Mouse (Mus musculus): ENCODE results near the gene Efna1. TPM values are rescaled to one million over a fixed set of nuclear protein-coding genes. Genes with fewer than 3 reads are reported as not detected.
A peak's percentile ranks its signal among the peaks of the same experiment; 100 is the strongest.

Efna1 gene
- polyA plus RNA-seq, 1 experiment from 2014 or later, result 33.3 TPM

DNA sequence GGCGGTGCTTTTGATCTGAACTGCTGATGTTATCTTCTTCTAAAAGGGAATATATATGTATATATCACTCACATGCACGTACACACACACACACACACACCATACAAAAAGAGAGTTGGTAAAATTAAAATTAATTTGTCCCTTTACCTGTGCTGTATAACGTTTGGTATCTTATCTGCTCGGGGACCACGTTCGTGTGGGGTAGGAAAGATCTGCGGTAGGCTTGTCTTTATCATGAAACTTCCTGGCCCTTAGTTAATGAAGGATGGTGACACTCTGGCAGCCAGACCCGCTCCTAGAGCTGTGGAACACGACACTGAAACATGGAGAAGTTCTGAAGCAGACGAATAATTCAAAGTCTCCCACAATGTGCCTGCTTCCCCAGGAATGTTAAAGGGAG is 10.9 kb upstream of the Efna1 start:
- Histone ChIP-seq H3K9me3 (no peaks in the 10 kb centered on the region), H3K36me3 (no peaks in the 10 kb centered on the region), H3K4me2 (no peak overlapping the region), H3K4me1 (peaks cover 13% of the 10 kb centered on the region), H3K27ac (replicated peaks) (no peak overlapping the region), H3K4me3 (no peak overlapping the region), H3K9ac (no peak overlapping the region), H3K27me3 (replicated peaks) (no peaks in the 10 kb centered on the region; the same call in 1 of the 2 replicates)
- no peak for ATAC-seq (ENCODE audit: extremely low read depth, insufficient number of reproducible peaks, low FRiP score, low TSS enrichment)
- 40% methylated on average over 10 of the region's 10 CpGs for WGBS

DNA sequence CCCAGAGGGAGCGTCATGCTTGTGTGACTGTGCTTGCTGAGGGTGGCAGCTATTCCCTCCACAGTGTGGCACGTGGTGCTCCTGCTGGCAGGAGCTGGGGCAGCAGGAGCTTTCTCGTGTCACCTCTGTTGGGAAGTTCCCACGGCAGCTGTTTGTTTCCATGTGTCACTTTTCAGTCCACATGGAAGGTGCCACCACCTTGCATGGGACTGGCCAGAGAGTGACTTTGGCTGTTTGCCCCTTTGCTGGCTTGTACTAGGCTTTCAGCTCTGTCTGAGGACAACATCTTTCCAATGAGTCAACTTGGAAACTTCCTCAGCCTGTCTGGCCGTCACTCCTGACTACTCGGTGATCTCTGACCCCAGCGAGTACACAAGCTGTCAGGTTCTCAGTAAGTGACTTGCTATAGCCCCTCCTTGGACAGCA is 7.6 kb upstream of the Efna1 start:
- 22% methylated on average over 7 of the region's 7 CpGs for WGBS
- no peak for ATAC-seq (ENCODE audit: extremely low read depth, insufficient number of reproducible peaks, low FRiP score, low TSS enrichment)

DNA sequence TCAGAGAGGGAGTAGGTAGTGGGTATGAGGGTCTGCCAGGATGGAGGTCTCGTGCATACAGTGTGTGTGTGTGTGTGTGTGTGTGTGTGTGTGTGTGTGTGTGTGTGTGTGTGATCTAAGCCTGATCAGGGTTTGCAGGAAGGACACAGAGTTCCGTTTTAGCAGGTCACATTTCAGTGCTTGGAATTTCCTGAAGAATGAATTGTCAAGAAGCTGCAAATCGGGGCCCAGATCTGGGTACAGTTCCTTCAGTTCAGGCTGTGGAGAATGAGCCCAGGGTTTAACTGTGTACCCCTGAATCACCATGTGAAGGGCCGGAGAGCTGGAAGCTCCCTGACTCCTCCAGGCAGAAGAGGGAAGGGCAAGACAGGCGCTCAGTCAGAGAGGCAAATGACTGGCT is 6.3 kb upstream of the Efna1 start:
- Histone ChIP-seq H3K4me2 (no peak overlapping the region), H3K4me1 (peaks cover 13% of the 10 kb centered on the region), H3K36me3 (no peaks in the 10 kb centered on the region), H3K27me3 (replicated peaks) (peaks cover 11% of the 10 kb centered on the region; the same call in 1 of the 2 replicates), H3K9ac (no peak overlapping the region), H3K4me3 (no peak overlapping the region), H3K9me3 (no peaks in the 10 kb centered on the region), H3K27ac (replicated peaks) (peak overlapping the region; percentile 39; the same call in 1 of the 2 replicates)
- 55% methylated on average over 5 of the region's 5 CpGs for WGBS
- ATAC-seq (ENCODE audit: extremely low read depth, insufficient number of reproducible peaks, low FRiP score, low TSS enrichment), result no peak

More for the DNA sequence above, 7.6 kb upstream of the Efna1 start:
- Histone ChIP-seq H3K27ac (replicated peaks) (no peak overlapping the region), H3K36me3 (no peaks in the 10 kb centered on the region), H3K27me3 (replicated peaks) (peaks cover 11% of the 10 kb centered on the region; the same call in 1 of the 2 replicates), H3K9me3 (no peaks in the 10 kb centered on the region), H3K4me3 (no peak overlapping the region), H3K4me2 (no peak overlapping the region), H3K4me1 (peaks cover 13% of the 10 kb centered on the region), H3K9ac (no peak overlapping the region)

DNA sequence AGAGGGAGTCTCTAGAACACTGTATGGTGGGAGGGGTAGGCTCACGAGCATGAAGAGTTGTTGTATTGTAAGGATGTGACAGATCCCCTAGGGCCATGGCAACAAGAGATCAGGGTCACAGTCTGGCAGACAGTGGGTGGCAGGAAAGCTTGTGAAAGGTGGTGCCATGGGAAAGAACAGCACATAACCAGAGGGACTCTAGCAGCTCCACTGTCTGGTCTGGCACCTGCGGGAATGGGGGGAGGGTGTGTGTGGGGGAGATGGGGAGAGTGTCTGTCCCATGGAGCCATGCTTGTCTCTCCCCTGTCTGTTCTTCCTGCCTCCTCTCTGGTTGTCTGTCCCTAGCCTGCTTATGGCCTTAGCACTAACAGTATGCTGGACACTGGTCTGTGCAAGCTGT is 4.6 kb upstream of the Efna1 start:
- H3K4me2 ChIP-seq, result no peak overlapping the region
- H3K9ac ChIP-seq, result no peak overlapping the region
- H3K4me1 ChIP-seq, result peaks cover 25% of the 10 kb centered on the region
- no peaks in the 10 kb centered on the region for H3K36me3 ChIP-seq
- no peaks in the 10 kb centered on the region for H3K9me3 ChIP-seq
- H3K27me3 ChIP-seq (replicated peaks), result peaks cover 17% of the 10 kb centered on the region; the same call in 1 of the 2 replicates
- H3K4me3 ChIP-seq, result no peak overlapping the region
- 34% methylated on average over 2 of the region's 2 CpGs for WGBS
- ATAC-seq (ENCODE audit: extremely low read depth, insufficient number of reproducible peaks, low FRiP score, low TSS enrichment), result no peak
- H3K27ac ChIP-seq (replicated peaks), result no peak overlapping the region

DNA sequence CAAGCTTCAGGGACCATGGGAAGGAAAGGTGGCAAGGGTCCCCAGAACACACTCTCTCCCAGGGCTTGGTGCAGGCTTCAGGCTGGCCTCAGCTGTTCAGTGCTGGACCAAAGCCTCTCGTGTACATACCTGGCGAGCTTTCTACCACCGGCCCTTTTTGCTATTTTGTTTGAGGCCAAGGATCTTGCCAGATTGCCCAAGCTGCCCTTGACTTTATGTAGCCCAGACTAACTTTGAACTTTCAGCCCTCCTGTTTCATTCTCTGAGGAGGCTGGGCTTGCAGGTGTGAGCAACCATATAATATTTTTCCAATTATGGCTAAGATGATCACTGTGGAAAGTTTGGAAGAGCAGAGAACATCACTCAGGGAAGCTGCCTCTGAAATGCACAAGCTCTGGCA is 3.3 kb upstream of the Efna1 start:
- Histone ChIP-seq H3K36me3 (no peaks in the 10 kb centered on the region), H3K4me1 (peaks cover 34% of the 10 kb centered on the region), H3K27ac (replicated peaks) (no peak overlapping the region), H3K9me3 (no peaks in the 10 kb centered on the region), H3K27me3 (replicated peaks) (peaks cover 17% of the 10 kb centered on the region; the same call in 1 of the 2 replicates), H3K4me3 (no peak overlapping the region), H3K9ac (no peak overlapping the region), H3K4me2 (no peak overlapping the region)
- ATAC-seq (ENCODE audit: extremely low read depth, insufficient number of reproducible peaks, low FRiP score, low TSS enrichment), result no peak
- 71% methylated on average over 3 of the region's 3 CpGs for WGBS

DNA sequence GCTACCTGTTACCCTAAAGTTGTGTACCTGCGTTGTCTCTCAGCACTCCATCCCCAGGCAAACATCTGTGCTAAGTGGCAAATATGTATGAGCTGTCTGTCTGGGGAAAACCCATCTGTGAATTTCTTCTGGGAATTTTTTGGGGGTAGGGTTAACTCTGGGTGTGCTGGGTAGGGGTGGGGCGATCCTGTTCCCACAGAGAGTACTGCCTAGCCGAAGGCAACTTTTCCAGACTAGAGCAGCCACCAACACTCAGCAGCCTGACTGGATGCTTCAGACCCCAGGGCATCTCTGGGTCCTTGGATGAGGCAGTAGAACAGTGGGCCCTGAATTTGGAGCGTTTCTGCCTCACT is 1.3 kb upstream of the Efna1 start:
- no peak overlapping the region for H3K27ac ChIP-seq (replicated peaks)
- peaks cover 37% of the 10 kb centered on the region for H3K4me1 ChIP-seq
- no peak overlapping the region for H3K9ac ChIP-seq
- H3K27me3 ChIP-seq (replicated peaks), result peaks cover 17% of the 10 kb centered on the region; the same call in 1 of the 2 replicates
- no peaks in the 10 kb centered on the region for H3K36me3 ChIP-seq
- H3K9me3 ChIP-seq, result no peaks in the 10 kb centered on the region
- no peak overlapping the region for H3K4me2 ChIP-seq
- H3K4me3 ChIP-seq, result no peak overlapping the region
- ATAC-seq (ENCODE audit: extremely low read depth, insufficient number of reproducible peaks, low FRiP score, low TSS enrichment), result no peak
- WGBS, result 16% methylated on average over 4 of the region's 4 CpGs

DNA sequence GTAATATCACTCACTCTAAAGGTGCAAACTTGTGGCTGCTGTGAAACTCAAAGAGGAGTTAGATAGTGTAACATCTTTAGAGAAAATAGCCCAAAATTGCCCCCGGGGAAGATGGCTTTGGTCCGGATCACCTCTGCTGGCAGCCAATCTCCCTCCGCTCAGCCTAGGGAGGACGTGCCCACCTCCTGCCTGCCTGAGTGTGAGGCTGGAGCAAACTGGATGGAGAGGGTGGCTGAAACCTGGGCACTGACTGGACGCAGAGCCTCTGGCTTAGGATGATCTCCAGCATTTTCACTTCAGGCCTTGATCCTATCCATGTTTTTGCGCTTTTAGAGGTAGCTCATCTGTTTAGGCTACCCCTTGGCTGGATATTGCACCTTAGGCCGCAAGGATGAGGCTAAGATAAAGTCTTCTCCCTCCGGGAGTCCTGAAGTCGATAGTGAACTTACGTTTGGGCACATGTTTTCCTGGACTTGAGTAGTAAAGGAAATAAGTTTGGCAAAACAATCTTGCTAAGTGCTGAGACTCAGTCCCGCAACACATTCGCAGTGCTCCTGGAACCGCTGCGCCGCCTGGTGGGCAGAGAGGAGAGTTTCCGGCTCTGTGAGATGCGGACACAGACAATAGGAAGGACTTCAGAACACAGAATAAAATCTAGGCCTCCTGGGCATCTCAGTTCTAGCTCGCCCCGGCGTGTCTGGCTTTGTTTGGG is 793 bp upstream of the Efna1 start:
- Histone ChIP-seq H3K9ac (peak overlapping the region; percentile 86), H3K4me2 (peak overlapping the region; percentile 94), H3K4me3 (peak overlapping the region; percentile 66), H3K27me3 (replicated peaks) (peaks cover 17% of the 10 kb centered on the region; the same call in 1 of the 2 replicates), H3K4me1 (peaks cover 42% of the 10 kb centered on the region), H3K9me3 (no peaks in the 10 kb centered on the region), H3K27ac (replicated peaks) (peak overlapping the region; percentile 63; the same call in 1 of the 2 replicates), H3K36me3 (no peaks in the 10 kb centered on the region)
- ATAC-seq (ENCODE audit: extremely low read depth, insufficient number of reproducible peaks, low FRiP score, low TSS enrichment), result no peak
- 11% methylated on average over 20 of the region's 20 CpGs for WGBS

DNA sequence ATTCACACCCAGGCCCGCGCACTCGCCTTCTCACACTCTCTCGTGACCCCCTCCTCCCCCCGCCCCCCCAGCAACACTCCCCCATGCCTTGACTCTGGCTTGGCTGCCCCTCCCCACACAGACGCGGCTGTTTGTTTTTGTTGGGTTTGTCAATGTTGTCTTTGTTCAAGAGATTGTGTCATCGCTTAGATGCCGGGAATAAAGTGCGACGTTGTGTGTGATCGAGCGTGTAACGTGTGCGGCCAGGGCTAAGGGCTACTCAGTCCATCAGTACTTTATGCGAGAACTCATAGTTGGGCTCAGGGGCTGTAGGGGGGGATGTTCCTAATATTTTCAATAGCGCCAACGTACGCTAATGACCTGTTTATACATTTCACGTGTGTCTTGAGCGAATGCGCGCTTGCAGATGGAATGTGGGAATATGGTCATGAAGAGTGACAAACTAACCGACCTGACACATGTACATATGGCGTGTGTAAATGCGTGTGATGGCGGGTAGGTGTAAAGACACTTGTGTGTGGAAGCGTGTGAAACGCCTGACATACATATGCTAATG is 814 bp downstream of the Efna1 start:
- Histone ChIP-seq H3K9me3 (no peaks in the 10 kb centered on the region), H3K27ac (replicated peaks) (peak overlapping the region; percentile 89), H3K27me3 (replicated peaks) (peaks cover 17% of the 10 kb centered on the region; the same call in 1 of the 2 replicates), H3K4me2 (peak overlapping the region; percentile 94), H3K4me1 (peaks cover 49% of the 10 kb centered on the region), H3K4me3 (peak overlapping the region; percentile 66), H3K9ac (peak overlapping the region; percentile 86), H3K36me3 (peaks cover 11% of the 10 kb centered on the region)
- no peak for ATAC-seq (ENCODE audit: extremely low read depth, insufficient number of reproducible peaks, low FRiP score, low TSS enrichment)
- under 1% methylated on average over 29 of the region's 29 CpGs for WGBS

DNA sequence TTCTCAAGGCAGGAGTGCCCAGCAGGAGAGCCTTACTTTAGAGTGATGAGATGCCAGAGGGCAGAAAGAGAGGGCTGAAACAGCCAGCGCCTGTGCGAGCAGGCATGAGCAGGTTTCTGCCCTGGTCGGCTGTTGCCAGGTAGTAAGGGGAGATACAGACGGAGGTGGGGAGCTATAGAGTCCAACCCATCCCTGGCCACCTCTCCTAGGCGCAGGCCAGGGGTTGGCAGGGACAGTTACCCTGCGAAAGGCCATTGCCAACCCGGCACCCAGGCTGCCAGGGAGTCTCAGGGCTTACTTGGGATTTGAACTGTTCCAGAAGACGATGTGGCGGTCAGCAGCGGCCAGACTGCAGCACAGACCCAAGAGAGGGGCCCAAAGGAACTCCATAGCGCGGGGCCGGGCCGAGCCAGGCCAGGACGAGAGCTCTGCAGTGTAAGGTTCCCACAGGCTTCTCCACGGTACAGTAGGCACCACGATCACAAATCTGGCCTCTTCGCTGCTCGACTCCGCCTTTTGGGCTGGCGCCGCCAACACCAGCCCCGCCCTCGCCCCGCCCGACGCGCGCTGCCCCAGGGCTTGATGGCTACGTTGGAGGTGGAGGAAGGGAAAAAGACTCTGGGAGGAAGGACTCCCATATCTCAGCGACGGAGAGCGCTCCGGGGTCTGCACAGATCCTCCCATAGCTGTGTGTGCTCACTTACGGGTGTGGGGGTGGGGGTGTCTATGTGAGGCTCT is 1.6 kb downstream of the Efna1 start:
- Histone ChIP-seq H3K9me3 (no peaks in the 10 kb centered on the region), H3K27ac (replicated peaks) (peak overlapping the region; percentile 89), H3K4me3 (peak overlapping the region; percentile 66), H3K36me3 (peaks cover 18% of the 10 kb centered on the region), H3K9ac (peak overlapping the region; percentile 86), H3K4me1 (peaks cover 49% of the 10 kb centered on the region), H3K27me3 (replicated peaks) (peaks cover 12% of the 10 kb centered on the region; the same call in 1 of the 2 replicates), H3K4me2 (peak overlapping the region; percentile 94)
- ATAC-seq (ENCODE audit: extremely low read depth, insufficient number of reproducible peaks, low FRiP score, low TSS enrichment), result peak; percentile 70
- WGBS, result 1% methylated on average over 35 of the region's 35 CpGs

DNA sequence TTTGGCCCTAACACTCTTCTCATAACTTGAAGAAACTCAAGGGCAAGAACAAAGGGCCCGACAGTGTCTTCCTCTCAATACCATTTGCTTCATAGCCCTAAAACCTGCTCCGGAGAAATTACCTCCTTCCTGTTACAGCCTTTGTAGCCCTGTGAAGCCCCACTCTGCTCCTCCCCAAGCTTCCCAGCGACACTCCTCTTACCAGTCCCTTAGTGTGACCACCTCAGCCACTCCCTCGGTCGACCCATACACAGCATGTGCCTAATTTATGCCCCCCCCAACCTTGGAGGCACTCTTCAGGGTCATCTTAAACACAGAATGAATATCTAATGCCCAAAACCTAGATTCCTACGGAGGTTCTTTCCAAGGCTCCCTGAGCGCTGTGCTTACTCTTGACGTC is 2.3 kb downstream of the Efna1 start:
- ATAC-seq (ENCODE audit: extremely low read depth, insufficient number of reproducible peaks, low FRiP score, low TSS enrichment), result no peak
- peaks cover 49% of the 10 kb centered on the region for H3K4me1 ChIP-seq
- H3K9ac ChIP-seq, result peak overlapping the region; percentile 86
- H3K36me3 ChIP-seq, result peaks cover 23% of the 10 kb centered on the region
- H3K9me3 ChIP-seq, result no peaks in the 10 kb centered on the region
- WGBS, result 10% methylated on average over 8 of the region's 8 CpGs
- peak overlapping the region; percentile 66 for H3K4me3 ChIP-seq
- peaks cover 7% of the 10 kb centered on the region; the same call in 1 of the 2 replicates for H3K27me3 ChIP-seq (replicated peaks)
- peak overlapping the region; percentile 94 for H3K4me2 ChIP-seq
- peak overlapping the region; percentile 89 for H3K27ac ChIP-seq (replicated peaks)

DNA sequence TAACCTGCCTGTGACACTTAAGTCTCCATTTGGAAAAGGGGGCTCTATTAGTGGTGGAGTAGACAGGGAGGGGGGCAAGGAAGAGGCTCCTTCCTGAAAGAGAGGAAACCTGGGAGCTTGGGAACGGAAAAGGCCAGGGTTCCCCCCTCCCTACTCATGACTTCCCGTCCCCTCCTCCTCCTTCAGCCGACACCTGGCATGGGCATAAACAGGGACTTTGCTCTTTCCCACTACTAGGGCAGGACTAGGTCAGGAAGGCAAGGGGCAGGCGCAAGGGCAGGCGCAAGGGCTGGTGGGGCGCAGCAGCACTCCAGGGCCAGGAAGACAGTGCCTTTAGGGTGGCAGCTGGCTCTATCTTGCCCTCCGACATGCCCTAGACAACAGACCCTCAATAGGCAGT is 2.8 kb downstream of the Efna1 start:
- ATAC-seq (ENCODE audit: extremely low read depth, insufficient number of reproducible peaks, low FRiP score, low TSS enrichment), result no peak
- Histone ChIP-seq H3K27ac (replicated peaks) (peak overlapping the region; percentile 89), H3K9me3 (no peaks in the 10 kb centered on the region), H3K27me3 (replicated peaks) (peaks cover 6% of the 10 kb centered on the region; the same call in 1 of the 2 replicates), H3K36me3 (peaks cover 28% of the 10 kb centered on the region), H3K4me3 (peak overlapping the region; percentile 66), H3K4me2 (peak overlapping the region; percentile 94), H3K4me1 (peaks cover 49% of the 10 kb centered on the region), H3K9ac (peak overlapping the region; percentile 86)
- WGBS, result 16% methylated on average over 7 of the region's 7 CpGs

Data from heart, embryonic 13.5 days (tissue).